Mouse (Mus musculus) Patski (cell line): ENCODE results near the gene Fam241b. TPM values are rescaled to one million over a fixed set of nuclear protein-coding genes. Genes with fewer than 3 reads are reported as not detected.
A peak's percentile ranks its signal among the peaks of the same experiment; 100 is the strongest.

Source experiments
- ATAC-seq: fragments of 100-300 bp; one replicate; pipeline ENCODE4 v1.8.0; 2021
- CTCF ChIA-PET: fragments of 350-600 bp; sonication (Branson Sonifier 250); formaldehyde crosslinking; loops from one replicate; lab custom pipeline; 2022; ENCODE audit warnings: inconsistent platforms; lab: Charles Lee
- POLR2A ChIA-PET: fragments of 350-600 bp; sonication (Branson Sonifier 250); formaldehyde crosslinking; loops from one replicate; lab custom pipeline; 2022; ENCODE audit warnings: antibody characterized with exemption, inconsistent platforms; lab: Charles Lee
- DNase-seq: peaks from one replicate; pipeline ENCODE4 v3.0.0-alpha.2; 2011; ENCODE audit warnings: low read depth, low spot score
- H3K27me3 ChIP-seq: fragments of 371-371 bp; one replicate; pipeline ENCODE4 v1.5.1; 2021
- CTCF ChIP-seq: fragments of 100-300 bp; IDR thresholded peaks from one replicate; pipeline ENCODE4 v1.5.1; 2021
- in situ Hi-C: fragments of 300-500 bp; cut with MboI; formaldehyde crosslinking; loops from 3 replicates; pipeline ENCODE4 v1.11.1; 2018; ENCODE audit warnings: low pct_unique_long_range_greater_than_20kb, mixed read lengths
- polyA plus RNA-seq: library from polyadenylated mRNA; unstranded; gene quantifications from one replicate; pipeline ENCODE4 v1.2.3, GENCODE M21; 2021

The Fam241b gene
- polyA plus RNA-seq, 1 experiment from 2014 or later = 13.2 TPM

- in situ Hi-C loops = no loop called here
- DNase-seq (no peak), ATAC-seq (no peak)
- TF ChIP-seq CTCF = no peak
- peaks cover 44% of the 10 kb centered on the region for H3K27me3 ChIP-seq
- ChIA-PET CTCF (interaction anchor here (1.2 kb wide), 1 partner anchor 32 kb away, joined by 5 read pairs; no protein-coding TSS in a partner anchor), POLR2A (no interaction called here)
Measured at GRCm38 (mm10) chr10:62135696-62136470, 7.8 kb downstream of the Fam241b start.

- peaks cover 57% of the 10 kb centered on the region for H3K27me3 ChIP-seq
- POLR2A ChIA-PET = no interaction called here
- CTCF ChIA-PET = no interaction called here
- DNase-seq = no peak
- in situ Hi-C loops = no loop called here
- ATAC-seq = no peak
- no peak for TF ChIP-seq CTCF
Measured at GRCm38 (mm10) chr10:62132691-62133281, 10.9 kb downstream of the Fam241b start, which contains the start of gene Neurog3. Neurog3 (plus strand) TSS chr10:62133090.

GRCm38 (mm10) chr10:62128316-62128951, 15.3 kb downstream of the Fam241b start:
- in situ Hi-C loops = no loop called here
- peaks cover 42% of the 10 kb centered on the region for H3K27me3 ChIP-seq
- POLR2A ChIA-PET = no interaction called here
- CTCF ChIA-PET = no interaction called here
- DNase-seq (no peak), ATAC-seq (no peak)
- no peak for TF ChIP-seq CTCF

- in situ Hi-C loops = no loop called here
- no peak for TF ChIP-seq CTCF
- POLR2A ChIA-PET = no interaction called here
- DNase-seq = no peak
- peaks cover 38% of the 10 kb centered on the region for H3K27me3 ChIP-seq
- ATAC-seq = no peak
- CTCF ChIA-PET = no interaction called here
Measured at GRCm38 (mm10) chr10:62127711-62128231, 15.9 kb downstream of the Fam241b start.

GRCm38 (mm10) chr10:62127137-62127536, 16.6 kb downstream of the Fam241b start:
- ATAC-seq = no peak
- ChIA-PET POLR2A (no interaction called here), CTCF (no interaction called here)
- no peak for TF ChIP-seq CTCF
- in situ Hi-C loops = no loop called here
- peaks cover 34% of the 10 kb centered on the region for H3K27me3 ChIP-seq
- no peak for DNase-seq

GRCm38 (mm10) chr10:62113865-62114647, 29.7 kb downstream of the Fam241b start:
- POLR2A ChIA-PET = no interaction called here
- ATAC-seq = no peak
- in situ Hi-C loops = no loop called here
- H3K27me3 ChIP-seq = peaks cover 26% of the 10 kb centered on the region
- DNase-seq = no peak
- CTCF ChIA-PET = no interaction called here
- no peak for TF ChIP-seq CTCF

GRCm38 (mm10) chr10:62111207-62111576, 32.5 kb downstream of the Fam241b start:
- H3K27me3 ChIP-seq = peaks cover 20% of the 10 kb centered on the region
- no peak for TF ChIP-seq CTCF
- ChIA-PET CTCF (no interaction called here), POLR2A (no interaction called here)
- in situ Hi-C loops = no loop called here
- ATAC-seq = no peak
- no peak for DNase-seq

GRCm38 (mm10) chr10:62110504-62111206, 33.1 kb downstream of the Fam241b start:
- POLR2A ChIA-PET = no interaction called here
- no peak for TF ChIP-seq CTCF
- ATAC-seq (peak; percentile 83), DNase-seq (no peak)
- CTCF ChIA-PET = no interaction called here
- peaks cover 15% of the 10 kb centered on the region for H3K27me3 ChIP-seq
- in situ Hi-C loops = no loop called here

- ATAC-seq = no peak
- H3K27me3 ChIP-seq = peaks cover 11% of the 10 kb centered on the region
- TF ChIP-seq CTCF = no peak
- no peak for DNase-seq
- ChIA-PET CTCF (interaction anchor here (2.1 kb wide), 1 partner anchor 76 kb away, joined by 7 read pairs; no protein-coding TSS in a partner anchor), POLR2A (no interaction called here)
- in situ Hi-C loops = no loop called here
Measured at GRCm38 (mm10) chr10:62107048-62107447, 36.7 kb downstream of the Fam241b start.
